In the genomic region with DNA sequence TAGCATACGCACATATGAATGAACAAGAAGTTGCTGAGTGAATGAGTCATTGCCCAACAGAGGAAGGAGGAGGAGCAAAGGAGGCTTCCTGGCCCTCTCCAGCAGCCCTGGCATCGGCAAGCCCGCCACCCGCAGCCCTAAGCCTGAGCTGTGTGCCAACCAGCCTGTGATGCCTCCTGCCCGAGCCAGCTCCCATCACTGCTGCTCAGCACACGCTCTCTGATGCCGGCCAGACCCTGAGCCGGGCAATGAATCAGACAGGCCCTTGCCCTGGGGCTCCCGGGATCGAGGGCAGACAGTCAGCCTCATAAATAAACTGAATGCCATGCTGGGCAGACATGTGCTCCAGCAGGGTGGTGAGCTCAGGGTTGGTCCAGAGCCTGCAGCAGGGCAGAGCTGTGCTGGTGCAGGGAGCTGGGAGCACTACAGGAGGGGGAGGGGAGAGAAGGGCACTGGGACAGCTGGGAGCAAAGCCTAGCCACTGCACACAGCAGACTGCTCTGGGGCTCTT, we compare ENCODE assay signal across 8 mouse cellular contexts. TPM values are rescaled to one million over a fixed set of nuclear protein-coding genes. Genes with fewer than 3 reads are reported as not detected.
DNase-seq lines count a peak whose midpoint lies in the region; ATAC-seq lines count a peak whose summit lies in the region.

No protein-coding gene starts in this region.

- H3K9me3 ChIP-seq in hindbrain, embryonic 12.5 days (replicated peaks): no peaks in the 10 kb centered on the region
- H3K9me3 ChIP-seq in limb, embryonic 11.5 days (ENCODE audit: control insufficient read depth, low read length): no peaks in the 10 kb centered on the region

- no peak overlapping the region for H3K9ac ChIP-seq in hindbrain, embryonic 12.5 days
- no peak overlapping the region for H3K9ac ChIP-seq in limb, embryonic 11.5 days (ENCODE audit: low read length)

- H3K27ac ChIP-seq in hindbrain, embryonic 12.5 days: no peak overlapping the region; the same call in 1 of the 2 replicates
- H3K27ac ChIP-seq in limb, embryonic 11.5 days (replicated peaks; ENCODE audit: low read depth, low read length): no peak overlapping the region

- WGBS in hindbrain, embryonic 12.5 days: 72% methylated on average over 10 of the region's 10 CpGs
- WGBS in limb, embryonic 11.5 days: 68% methylated on average over 10 of the region's 10 CpGs

- peak; percentile 80 for ATAC-seq in hindbrain, embryonic 12.5 days (ENCODE audit: low FRiP score)
- ATAC-seq in limb, embryonic 11.5 days (ENCODE audit: insufficient number of reproducible peaks, low FRiP score, low TSS enrichment, low read depth): peak; percentile 65; the same call in 1 of the 2 replicates

- peak; percentile 30 to 42 for DNase-seq in urinary bladder, adult 18-20 months (ENCODE audit: low spot score in 2 of 2)
- no peak for DNase-seq in urinary bladder, postnatal 25 days (ENCODE audit: low spot score)
- DNase-seq in cerebellum, postnatal 25 days: peak; percentile 92 to 94
- no peak for DNase-seq in limb, embryonic 11.5 days (ENCODE audit: low spot score)
- DNase-seq in right cerebral cortex, postnatal 10 days (ENCODE audit: low spot score in 2 of 2): peak; percentile 85 to 91
- DNase-seq in embryo, embryonic 10.5 days (ENCODE audit: low spot score): no peak
- no peak for DNase-seq in embryo, embryonic 9.5 days (ENCODE audit: extremely low spot score)

- H3K4me3 ChIP-seq in hindbrain, embryonic 12.5 days: no peak overlapping the region
- no peak overlapping the region for H3K4me3 ChIP-seq in limb, embryonic 11.5 days (ENCODE audit: low read depth, low read length)

- no peak overlapping the region for H3K4me2 ChIP-seq in hindbrain, embryonic 12.5 days (replicated peaks)
- H3K4me2 ChIP-seq in limb, embryonic 11.5 days (ENCODE audit: low read depth, severe bottlenecking): no peak overlapping the region

- H3K4me1 ChIP-seq in hindbrain, embryonic 12.5 days: peaks cover 19% of the 10 kb centered on the region
- peaks cover 7% of the 10 kb centered on the region; the same call in 1 of the 2 replicates for H3K4me1 ChIP-seq in limb, embryonic 11.5 days (ENCODE audit: control insufficient read depth, insufficient read depth, low read length)

- H3K27me3 ChIP-seq in hindbrain, embryonic 12.5 days: peaks cover 3% of the 10 kb centered on the region; the same call in 1 of the 2 replicates
- no peaks in the 10 kb centered on the region for H3K27me3 ChIP-seq in limb, embryonic 11.5 days (ENCODE audit: control insufficient read depth, insufficient read depth, low read length)

- no peaks in the 10 kb centered on the region for H3K36me3 ChIP-seq in hindbrain, embryonic 12.5 days
- no peaks in the 10 kb centered on the region for H3K36me3 ChIP-seq in limb, embryonic 11.5 days (ENCODE audit: control insufficient read depth, insufficient read depth, low read length)

RNA-seq across cellular contexts. Expression of gene Edn2, which starts 27.7 kb away (rescaled TPM):
- polyA plus RNA-seq in hindbrain, embryonic 12.5 days (2016; fragmentation: Nextera tagmentation; extraction: Ambion mirVana): not detected in 2 replicates
- 0.13 TPM in 1 of 2 replicates, not detected in the other for polyA plus RNA-seq in limb, embryonic 11.5 days (2014; fragmentation: Nextera tagmentation; extraction: Ambion mirVana)

Comparison
In these comparisons a context has a peak if more than half of its experiments do, and no peak if none do; other contexts are left out.
1. DNase-seq: peak in urinary bladder, adult 18-20 months (2 of 2), cerebellum, postnatal 25 days (2 of 2) and right cerebral cortex, postnatal 10 days (2 of 2); none in urinary bladder, postnatal 25 days (single experiment), limb, embryonic 11.5 days (single experiment), embryo, embryonic 10.5 days (single experiment) and embryo, embryonic 9.5 days (single experiment).